Mouse (Mus musculus): ENCODE data around the gene Jph2.

The Jph2 gene

DNA sequence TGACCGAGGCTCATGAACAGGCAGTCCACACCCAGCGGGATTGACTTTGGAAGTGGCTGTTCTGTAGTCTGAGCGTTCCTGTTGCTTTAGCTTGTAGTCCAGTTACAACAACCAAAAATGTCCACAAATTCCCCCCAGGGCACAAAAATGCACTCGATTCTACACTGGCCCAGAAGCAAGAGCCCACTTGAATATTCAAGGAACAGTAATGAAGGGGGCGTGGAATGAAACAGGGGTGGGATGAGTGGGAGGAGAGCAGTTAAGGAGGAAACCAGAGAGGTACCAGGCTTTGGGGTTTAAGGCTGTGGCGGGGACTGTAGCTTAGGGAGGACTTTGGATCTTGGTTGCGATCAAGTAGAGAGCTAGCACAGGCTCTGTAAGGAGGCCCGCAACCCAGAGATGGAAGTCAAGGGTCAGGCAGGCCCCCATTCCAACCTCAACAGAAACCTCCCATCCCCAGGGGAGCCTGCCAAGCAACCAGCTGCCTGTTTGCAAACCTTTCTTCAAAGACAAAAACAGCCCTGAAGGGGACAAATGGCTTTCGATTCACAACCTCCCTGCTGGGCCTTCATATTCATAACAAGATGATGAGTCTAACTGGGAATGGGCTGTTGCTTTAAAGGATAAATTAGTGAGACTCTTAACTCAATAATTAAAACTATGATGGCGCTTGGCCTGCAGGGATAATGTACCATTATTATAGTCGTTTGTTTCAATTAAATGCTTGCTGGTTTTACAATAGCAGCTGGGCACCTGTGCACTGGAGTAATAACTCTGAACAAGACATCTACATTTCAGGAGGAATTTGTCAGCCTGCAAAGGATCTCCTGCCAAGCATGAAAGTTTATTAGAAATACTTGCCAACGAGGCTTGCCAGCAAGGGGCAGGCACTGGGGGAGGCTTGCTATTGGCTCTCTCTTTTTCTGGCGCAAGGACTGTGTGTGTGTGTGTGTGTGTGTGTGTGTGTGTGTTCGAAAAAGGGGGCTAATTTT is 97.4 kb downstream of the Jph2 start:
- no peak for DNase-seq

DNA sequence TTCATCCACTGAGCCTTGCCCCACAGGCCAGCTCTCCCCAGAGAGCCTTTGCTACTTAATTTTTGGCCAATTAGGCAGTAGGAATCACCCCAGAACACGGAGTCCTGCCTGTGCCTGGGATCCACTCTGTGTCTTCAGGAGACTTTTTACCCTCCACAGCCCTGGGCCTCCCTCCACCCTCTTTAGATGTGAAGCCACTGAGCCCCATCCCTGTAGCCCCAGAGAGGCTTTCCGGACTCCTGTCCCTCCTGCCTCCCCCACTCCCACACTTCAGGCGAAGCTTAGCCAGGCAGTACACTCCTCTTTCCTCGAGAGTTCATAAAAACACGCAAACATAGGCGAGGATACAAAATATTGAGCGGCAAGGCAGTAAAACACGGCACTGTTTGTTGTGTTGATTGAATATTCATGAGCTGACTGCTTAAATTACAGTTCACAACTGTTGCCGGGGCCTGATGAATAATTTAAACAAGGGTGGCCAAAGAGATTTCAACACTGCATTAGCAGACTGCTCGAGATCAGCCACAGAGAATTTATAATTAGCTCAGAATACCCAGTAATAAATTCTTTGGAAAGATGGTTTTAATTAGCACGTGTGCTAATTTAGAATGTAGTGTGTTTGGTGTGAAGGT is 100.7 kb downstream of the Jph2 start:
- no peak for DNase-seq

DNA sequence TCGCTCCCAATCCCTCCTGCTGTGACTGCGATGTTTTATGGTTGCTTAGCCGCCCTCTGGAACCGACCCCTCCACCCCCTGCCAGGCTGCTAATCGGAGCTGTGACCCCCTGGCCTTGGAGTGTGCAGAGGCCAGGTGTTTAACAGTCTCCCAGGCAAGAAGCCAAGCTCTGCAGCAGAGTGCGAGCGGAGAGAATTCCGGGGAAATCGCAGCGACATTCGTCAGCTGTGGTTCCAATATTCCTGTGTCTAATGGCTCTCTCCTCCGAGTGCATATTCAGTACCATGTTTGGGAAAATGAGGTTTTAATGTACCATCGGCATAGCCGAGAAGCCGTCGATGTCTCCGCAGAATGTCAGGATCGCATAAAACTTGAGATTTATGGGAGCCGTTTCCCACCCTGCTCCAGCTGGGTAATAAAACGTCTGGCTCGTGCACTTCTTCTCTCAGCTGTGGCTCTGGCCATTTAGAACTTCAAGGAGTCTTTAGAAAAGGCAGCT is 108.9 kb downstream of the Jph2 start:
- DNase-seq = no peak
